Mouse (Mus musculus): ENCODE measurements around the gene Ush2a.
A peak's percentile ranks its signal among the peaks of the same experiment; 100 is the strongest.

Ush2a gene

GRCm38 (mm10) chr1:188261903-188262682 lies at the start of gene Ush2a:
TSS of gene Ush2a (plus strand) at chr1:188262023.
- no peak for DNase-seq

GRCm38 (mm10) chr1:188214885-188215611 lies 46.8 kb upstream of the Ush2a start:
- DNase-seq, result no peak

DNA sequence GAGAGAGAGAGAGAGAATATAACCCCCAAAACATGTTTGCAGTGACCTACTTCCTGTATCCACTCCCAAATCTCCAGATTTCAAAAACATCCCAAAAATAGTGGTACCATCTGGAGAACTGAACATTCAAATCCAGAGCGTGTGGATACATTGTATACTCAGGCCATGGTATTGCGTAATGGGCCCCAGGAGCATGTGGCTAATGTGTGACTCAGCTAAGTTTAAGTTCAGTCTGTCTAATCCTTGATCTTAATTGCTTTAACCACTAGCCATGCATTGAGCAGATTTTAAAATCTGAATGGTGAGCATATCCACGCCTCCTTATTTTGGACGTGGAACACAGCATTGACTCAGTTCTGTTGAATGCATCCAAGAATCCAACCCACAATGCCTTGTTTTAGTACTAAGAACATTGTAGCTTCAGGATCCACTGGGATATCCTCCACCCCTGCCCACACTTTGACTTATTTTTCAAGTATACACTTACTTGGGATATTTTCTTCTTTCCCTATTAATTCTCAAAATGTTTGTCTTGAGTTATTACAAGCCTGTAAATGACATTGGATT lies 40.5 kb upstream of the Ush2a start:
- DNase-seq, result no peak

DNA sequence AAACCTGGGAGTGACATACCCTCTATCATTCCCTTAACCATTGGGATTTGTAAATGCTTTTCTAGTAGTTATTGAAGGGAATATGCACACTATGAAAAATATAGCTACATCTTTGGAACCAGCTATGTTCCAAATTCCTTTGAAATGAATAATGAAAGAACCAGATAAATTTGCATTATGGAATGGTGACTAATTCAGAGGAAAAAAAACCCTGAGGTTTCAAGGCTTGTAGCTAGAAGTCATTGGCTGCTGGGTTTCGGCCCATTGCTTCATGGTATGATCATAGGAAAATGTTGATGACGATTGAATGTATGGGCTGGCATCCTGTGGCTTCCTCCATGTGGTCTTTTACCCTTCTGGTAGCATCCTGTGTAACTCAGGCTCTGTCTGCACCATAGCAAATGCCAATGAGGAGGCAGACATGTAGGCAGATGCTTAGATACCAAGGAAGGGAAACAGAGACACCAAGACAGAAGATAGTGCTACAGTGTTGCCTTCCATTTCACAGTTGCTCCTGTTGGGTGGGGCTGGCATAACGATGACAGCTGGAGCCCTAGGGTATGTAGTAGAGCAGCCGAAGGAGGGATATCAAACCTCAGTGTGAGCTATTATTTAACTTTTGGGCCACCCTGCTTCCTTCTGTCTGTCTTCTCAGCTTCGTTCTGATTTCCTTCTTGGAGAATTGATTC lies 28.6 kb upstream of the Ush2a start:
- no peak for DNase-seq

GRCm38 (mm10) chr1:188238636-188239035 lies 23.2 kb upstream of the Ush2a start:
- no peak for DNase-seq

- DNase-seq, result peak in 1 of 2 experiments; percentile 9
Observed at GRCm38 (mm10) chr1:188241766-188242165, 20.1 kb upstream of the Ush2a start.

DNA sequence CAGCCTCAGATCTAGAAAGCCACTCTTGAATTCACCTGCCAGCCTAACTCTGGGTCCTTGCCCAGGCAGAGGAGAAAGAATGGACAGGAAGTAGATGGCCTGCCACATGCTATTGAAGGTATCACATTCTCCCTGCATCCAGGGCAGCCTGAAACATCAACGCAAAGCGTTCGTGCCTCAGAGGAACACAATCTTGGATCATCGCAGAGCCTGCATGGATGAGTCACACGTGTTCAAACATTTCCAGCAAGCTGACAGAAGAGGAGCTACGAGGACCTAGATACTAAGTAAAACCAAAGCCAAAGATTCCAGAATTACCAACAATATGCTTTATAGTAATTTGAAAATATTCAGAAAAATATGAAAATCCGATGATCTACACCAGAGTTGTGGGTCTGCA lies 4.3 kb upstream of the Ush2a start:
- peak in 1 of 2 experiments; percentile 16 for DNase-seq

DNA sequence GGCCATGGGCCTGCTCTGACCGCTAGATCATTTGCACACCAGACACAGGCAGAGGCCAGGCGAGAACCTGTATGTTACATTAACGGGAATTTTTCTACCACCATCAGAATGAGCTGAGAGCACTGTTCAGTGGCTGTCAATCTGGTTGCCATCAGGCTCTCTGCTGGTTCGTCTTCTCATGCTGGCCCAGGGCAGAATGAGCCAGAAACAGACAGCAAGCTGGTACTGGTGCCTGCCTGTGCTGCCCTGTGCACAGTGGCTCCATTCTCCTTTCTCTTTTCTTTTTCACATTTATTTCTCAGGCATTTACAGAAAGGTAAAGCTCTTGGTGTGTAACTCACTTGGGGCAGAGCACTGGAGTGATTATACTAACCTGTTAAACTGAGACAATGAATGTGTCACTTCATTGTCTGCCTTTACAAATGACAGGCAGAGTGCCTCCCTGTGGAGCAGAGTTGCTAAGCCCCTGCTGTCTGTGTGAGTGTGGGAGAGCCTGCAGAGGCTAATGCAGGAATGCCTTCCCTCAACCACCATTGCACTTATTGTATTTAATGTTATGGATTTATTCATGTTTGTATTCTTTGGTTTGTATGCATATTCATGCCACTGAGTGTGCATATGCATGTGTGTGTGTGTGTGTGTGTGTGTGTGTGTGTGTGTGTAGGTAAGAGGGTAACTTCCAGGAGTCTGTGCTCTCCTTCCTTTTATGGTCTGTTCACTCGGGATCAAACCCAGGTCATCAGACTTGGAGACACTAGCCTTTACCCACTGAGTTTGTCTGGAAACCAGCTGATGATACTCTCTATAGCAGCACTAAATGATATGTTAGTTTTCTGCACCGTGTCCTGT lies 1.3 kb upstream of the Ush2a start:
- DNase-seq, result no peak

- no peak for DNase-seq
Observed at GRCm38 (mm10) chr1:188267127-188267722, 5.4 kb downstream of the Ush2a start.

DNA sequence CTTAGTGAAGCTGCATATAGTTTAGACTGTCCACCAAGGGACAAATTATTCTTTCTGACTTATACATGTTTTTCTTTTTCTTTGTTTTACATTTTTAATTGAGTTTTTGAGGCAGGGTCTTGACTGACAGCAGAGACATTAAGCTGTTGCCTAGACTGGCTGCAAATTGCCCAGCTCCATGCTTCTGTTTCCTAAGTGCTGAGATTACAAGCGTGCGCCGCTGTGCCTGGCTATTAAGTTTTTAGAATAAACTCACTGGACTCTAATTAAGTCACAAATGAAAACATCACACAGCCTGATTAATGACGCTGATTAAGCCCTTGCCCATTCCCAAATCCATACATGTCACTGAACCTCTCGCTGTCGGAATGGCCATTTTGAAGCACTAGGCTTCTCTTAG lies 7.2 kb downstream of the Ush2a start:
- no peak for DNase-seq

DNA sequence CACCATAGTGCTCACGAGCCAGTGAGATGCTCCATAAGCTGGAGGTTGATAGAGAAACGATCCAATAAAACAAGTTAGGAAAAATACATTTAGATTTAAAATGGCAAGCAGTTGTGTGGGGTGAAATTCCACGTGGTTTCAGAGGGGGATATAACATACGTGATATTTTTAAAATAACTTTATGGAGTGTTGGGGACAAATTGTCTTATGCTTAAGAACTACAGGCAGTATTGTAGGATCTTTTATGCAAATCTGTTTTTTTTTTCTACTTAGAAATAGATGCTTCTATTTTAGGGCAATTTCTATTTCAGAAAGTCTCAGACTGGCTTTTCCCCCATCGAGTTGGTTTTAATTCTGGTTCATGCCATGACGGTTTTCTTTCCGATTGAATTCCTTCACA lies 51.5 kb downstream of the Ush2a start:
- no peak for DNase-seq

GRCm38 (mm10) chr1:188316574-188316973 lies 54.8 kb downstream of the Ush2a start:
- DNase-seq, result no peak

GRCm38 (mm10) chr1:188320204-188320603 lies 58.4 kb downstream of the Ush2a start:
- DNase-seq, result no peak

DNA sequence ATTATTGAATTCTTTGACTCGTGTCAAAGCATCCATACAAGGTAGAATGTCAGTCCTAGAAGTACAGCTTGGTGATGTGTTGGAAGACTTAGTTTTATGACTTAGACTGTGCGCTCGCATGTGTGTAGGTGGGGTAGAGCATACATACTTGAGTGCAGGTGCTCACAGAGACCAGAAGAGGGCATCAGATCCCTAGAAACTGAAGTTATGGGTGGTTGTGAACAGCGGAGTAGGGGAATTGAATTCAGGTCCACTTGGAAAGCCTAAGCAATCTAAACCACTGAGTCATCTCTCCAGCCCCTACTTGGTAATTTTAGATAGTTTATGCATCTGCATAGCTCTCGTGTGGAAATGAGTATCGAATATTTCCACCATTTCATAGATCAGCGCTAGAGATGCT lies 59.7 kb downstream of the Ush2a start:
- DNase-seq, result no peak

GRCm38 (mm10) chr1:188330406-188330805 lies 68.6 kb downstream of the Ush2a start:
- DNase-seq, result no peak

DNA sequence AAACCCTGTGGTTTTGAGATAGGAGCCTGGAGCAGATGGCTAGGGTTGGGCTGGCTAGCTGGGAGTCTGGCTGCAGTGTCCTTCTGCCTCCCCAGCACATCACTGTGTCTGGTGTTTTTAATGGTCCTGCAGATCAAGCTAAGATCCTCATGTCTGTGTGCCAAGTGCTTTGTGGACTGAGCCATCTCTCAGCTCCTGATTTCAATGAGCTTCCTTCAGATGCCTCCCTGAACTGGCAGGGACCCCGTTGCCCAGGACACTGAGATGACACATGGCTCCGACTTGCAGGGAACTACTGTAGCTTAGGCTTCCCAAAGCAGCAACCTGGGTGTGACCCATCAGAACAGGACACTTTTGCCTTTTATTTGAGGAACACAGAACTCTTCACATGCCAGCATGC lies 72.1 kb downstream of the Ush2a start:
- peak; percentile 16 to 38 for DNase-seq

- DNase-seq, result no peak
Observed at GRCm38 (mm10) chr1:188347762-188348161, 85.9 kb downstream of the Ush2a start.

GRCm38 (mm10) chr1:188354726-188355125 lies 92.9 kb downstream of the Ush2a start:
- peak; percentile 37 to 58 for DNase-seq

DNA sequence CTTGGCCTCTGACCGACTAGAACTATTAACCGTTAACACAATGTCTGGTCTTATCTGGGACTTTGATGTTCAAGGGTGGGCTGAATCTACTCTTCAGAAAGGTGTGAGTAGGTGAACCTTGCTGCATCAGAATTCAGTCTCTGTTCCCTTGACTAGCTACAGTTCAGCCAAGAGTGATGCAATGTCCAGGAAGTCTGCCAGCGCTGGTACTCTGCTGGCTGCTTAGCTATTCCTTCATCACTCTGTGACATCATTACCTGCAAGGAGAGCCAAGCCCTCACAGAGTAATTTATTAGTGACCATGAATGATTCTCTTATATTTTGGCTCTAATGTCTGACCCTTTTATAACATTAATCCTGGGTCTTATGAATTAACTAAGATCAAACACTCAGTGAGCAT lies 101.7 kb downstream of the Ush2a start:
- DNase-seq, result peak; percentile 74 to 83

- no peak for DNase-seq
Observed at GRCm38 (mm10) chr1:188385180-188385579, 123.4 kb downstream of the Ush2a start.

GRCm38 (mm10) chr1:188385733-188386261 lies 124.0 kb downstream of the Ush2a start:
- DNase-seq, result no peak

DNA sequence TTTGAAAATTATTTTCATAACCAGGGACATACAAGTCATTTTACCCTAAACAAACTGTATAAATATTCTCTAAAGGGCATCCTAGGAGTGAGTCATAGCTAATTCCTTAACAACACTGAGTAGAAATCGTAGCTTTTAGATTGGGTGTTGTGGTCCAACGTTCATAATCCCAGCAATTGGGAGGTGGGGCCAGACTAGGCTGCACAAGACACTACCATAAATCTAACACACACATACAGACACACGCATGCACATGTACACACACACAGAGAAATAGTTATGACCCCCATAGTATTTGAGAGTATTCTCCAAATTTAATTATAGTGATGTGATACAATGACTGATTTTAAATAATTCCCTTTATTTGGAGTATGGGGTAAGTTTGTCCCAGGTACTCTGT lies 125.5 kb downstream of the Ush2a start:
- DNase-seq, result no peak

All from cerebellum, postnatal 25 days (tissue).